Mouse (Mus musculus): Measurements from ENCODE around the gene Wdr20rt.
A peak's percentile ranks its signal among the peaks of the same experiment; 100 is the strongest.
"Not testable (repeated sequence)": the region's sequence is repeated elsewhere in the genome, so short reads cannot be mapped to it uniquely, and the experiment has no call there.

Wdr20rt gene

DNA sequence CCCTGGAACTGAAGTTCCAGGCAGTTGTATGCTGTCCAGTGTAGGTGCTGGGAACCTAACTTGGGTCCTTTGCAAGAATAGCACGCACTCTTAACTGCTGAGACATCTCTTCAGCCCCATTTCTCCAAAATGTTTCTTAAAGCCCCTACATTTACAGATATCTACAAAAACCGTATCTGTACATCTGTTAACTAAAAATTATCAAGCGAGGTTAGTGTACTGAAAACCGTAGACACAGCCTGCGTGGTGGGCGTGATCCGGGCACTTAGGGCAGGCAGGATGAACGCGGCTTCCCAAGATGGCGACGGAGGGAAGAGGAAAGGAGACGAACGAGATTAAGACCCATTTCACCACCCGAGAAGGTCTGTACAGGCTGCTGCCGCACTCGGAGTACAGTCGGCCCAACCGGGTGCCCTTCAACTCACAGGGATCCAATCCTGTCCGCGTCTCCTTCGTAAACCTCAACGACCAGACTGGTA is at the start of gene Wdr20rt:
TSS of gene Wdr20rt (plus strand) at position 51 of the 479 bp plus-strand sequence.
- DNase-seq (ENCODE audit: low read depth, low spot score), result no peak

DNA sequence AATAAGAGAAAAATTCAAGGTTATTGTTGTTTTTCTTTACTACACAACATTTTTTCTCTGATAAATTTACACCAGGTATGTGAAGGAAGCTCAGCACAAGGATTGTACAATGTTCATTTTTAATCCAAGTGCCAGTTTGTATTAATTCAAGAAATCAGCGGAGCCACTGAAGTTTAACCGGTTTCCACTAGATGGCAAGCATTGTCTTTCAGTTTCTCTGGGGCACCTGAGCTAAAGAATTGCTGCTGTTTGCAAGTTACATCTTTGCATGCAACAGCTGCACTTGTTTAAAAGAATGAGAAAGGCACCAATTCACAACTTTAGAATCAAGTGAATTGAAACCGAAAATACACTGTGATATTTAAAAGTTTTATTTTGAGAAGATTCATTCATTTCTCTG is 38.0 kb upstream of the Wdr20rt start:
- peak; percentile 55 for DNase-seq (ENCODE audit: low read depth, low spot score)

DNA sequence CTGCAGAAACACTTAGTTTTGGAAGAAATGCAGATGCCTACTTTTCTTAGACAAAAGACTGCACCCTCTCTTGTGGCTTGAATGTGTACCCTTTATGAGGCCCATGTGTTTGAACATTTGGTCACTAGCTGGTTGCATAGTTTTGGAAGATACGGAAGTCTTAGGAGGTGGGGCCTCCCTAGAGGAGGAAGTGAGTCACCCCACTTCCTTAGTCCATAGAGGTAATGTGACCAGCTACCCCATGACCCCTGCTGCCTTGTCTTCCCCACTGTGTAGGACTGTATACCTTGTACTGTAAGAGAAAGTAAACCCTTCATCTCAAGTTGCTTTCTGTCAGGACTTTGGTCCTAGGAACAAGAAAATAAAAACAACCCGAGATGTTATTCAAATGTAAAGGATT is 36.1 kb upstream of the Wdr20rt start:
- no peak for DNase-seq (ENCODE audit: low read depth, low spot score)

DNA sequence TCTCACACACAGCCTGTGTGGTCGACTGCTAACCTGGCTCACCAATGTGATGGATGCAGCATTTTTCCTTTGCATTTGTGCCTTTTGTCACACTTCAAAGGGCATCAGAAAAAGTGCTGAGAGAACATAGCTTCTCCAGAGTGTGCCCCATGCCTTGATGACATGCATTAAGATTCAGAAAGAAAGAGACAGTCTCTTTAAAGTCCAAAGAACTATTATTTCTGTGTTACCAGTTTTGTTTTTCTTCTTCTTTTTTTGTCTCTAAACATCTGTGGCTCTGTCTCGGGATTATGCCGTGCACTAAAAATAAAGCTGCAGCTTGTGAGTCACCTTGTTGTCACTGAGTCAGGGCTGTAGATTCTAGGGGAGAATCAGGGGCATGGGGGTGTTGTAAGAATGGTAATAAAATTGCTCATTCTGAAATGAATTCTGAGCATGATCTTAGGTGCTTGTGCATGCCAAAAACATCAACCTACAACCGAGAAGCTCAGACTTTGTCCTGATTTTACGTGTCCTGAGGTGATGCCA is 31.2 kb upstream of the Wdr20rt start:
- DNase-seq (ENCODE audit: low read depth, low spot score), result peak; percentile 62

DNA sequence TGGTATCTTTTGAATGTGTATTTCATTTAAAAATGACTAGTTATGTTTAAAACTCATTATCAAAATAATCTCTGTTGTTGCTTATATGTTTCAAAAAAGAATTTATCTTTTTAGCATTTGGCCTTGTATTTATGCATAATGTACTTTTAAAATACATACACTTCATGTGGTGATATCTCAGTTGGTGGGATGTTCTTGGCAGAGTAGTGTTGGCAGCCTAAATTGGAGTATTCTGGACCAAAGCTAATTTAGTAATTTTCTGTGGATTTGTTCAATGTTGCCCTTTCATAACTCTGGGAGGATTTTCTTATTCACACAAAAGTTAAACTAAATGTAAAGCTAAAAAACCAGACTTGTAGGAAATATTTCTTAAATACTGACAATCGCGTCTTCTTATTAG is 23.5 kb upstream of the Wdr20rt start:
- no peak for DNase-seq (ENCODE audit: low read depth, low spot score)

DNA sequence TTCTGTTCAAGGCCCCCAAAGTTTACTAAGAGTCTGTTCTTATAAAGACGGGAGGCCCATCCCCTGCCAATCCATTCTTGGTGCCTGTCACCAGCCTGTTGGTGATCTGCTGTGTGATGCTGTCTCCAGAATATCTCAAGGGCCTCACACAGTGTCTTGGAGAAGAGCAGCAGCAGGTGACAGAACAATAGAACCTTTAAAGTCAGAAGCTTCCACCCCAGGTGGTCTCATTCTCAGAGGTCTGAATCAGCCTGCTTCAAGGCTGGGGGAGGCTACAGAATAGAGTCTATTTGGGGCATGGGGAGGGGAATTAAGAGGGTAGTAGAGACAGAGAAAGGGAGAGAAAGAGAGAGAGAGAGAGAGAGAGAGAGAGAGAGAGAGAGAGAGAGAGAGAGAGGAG is 18.9 kb upstream of the Wdr20rt start:
- no peak for DNase-seq (ENCODE audit: low read depth, low spot score)

DNA sequence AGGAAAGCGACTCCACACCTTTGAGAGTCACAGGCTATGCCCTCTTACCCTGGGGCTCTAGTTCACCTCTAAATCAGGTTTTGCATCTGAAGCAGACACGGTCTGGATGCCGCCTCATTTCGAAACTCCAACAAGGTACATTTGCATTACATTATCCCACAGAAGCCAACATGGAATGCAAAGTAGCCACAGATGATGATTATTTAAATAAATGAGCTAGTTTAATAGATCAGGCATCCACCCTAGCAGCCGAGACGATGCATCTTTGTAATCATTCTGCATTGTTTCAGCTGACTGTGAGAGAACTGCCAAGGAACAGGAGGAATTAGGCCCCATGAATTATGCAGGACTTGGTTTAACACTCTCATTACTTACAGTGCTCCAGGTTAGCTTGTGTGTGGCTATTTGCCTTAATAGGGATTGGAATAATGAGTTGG is 8.9 kb upstream of the Wdr20rt start:
- no peak for DNase-seq (ENCODE audit: low read depth, low spot score)

DNA sequence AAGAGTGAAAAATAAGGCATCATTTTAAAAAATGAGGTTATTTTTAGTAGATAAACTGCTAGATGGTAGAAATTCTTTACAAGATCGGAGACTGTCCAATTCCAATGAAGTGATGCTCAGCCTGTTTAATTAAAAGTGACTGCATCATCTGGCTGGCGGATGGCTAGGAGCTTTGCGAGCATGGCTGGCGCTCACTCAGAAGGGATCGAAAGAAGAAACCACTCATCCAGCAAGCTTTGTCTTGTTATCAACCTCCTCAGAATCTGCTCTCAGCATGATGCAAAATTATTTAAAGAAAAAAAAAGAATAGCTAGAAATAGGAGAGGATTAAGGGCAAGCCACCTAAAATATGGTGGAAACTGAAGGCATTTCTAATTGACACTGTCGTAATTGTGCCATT is 3.3 kb downstream of the Wdr20rt start:
- DNase-seq (ENCODE audit: low read depth, low spot score), result no peak

DNA sequence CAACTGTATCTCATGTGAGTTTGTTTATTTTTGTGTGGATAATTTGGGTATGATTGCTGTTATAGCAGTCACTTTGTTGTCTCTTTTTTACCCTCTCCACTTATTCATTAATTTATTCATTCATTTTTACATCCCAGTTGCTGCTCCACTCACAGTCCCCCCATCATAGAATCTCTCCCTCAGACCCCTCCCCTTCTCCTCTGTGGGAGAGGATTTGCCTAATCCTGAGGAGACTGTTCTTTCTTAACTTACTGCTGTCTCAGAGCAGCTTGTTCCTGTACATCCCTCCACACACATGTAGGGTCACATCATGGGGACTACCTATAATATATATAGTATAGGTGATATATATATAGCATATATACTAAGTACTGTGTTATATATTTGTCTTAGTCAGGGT is 3.7 kb downstream of the Wdr20rt start:
- DNase-seq (ENCODE audit: low read depth, low spot score), result no peak

DNA sequence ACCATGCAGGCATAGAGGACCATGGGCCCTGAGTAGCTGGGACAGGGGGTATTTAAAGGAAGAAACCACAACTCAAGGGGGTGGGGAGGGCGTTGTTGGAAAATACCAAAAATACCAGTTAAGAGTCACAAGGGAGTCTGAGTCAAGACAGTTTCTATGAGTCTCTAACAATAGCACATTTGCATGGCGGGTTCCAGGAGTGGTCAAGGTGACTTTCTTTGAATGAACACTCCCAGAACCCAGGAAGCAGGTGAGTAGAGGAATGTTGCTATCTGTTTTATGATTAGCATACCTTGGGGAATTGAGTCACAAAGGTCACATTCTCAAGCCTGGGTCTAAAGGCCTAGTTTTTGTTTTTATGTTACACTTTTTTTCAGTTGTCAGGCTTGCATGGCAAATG is 7.5 kb downstream of the Wdr20rt start:
- DNase-seq (ENCODE audit: low read depth, low spot score), result not testable (repeated sequence)

DNA sequence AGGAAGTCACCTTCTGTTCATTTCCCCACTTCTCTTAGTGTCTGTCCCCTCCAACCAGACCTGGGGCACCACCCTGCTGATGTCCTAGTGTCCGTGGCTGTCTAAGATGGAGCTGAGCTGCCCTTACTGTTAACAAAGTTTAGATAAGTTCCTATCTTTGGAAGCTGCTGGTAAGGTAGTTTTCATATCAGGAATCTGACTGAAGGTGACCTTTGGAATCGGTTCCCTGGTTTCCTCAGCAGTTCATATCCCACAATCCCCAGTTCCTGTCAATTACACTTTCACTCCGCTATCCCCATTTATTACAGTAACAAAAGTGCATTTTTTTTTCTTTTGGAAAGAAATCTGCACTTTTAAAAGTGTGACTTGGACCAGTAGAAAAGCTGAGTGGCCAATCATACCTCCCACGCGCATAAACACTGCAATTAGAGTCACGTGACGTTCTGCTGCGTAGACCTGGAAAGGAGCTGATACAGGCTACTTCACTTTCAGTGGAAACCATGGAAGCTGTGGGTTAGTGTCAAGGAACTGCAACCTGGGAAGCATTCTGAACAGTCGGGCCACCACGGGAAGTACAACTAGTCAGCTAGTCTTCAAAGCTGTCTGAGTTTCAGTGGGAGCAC is 24.9 kb downstream of the Wdr20rt start:
- no peak for DNase-seq (ENCODE audit: low read depth, low spot score)

DNA sequence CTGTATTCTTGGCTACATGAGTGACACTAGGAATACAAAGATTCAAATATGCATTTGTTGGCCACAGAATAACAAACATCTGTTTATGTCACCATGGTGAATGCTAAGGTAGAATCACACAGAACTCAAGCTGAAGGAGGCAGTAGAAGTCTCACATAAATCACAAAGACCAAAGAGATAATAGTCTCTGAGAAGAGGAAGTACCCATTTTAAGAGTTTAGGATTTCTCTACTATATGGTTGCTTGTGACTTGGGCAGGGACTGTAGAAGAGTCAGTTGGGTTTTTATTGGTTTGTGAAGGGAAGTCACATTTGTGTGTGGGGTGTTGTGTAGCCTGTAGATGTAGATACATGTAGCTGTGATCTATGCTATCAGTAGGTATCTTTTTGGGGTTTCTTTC is 31.6 kb downstream of the Wdr20rt start:
- DNase-seq (ENCODE audit: low read depth, low spot score), result no peak

DNA sequence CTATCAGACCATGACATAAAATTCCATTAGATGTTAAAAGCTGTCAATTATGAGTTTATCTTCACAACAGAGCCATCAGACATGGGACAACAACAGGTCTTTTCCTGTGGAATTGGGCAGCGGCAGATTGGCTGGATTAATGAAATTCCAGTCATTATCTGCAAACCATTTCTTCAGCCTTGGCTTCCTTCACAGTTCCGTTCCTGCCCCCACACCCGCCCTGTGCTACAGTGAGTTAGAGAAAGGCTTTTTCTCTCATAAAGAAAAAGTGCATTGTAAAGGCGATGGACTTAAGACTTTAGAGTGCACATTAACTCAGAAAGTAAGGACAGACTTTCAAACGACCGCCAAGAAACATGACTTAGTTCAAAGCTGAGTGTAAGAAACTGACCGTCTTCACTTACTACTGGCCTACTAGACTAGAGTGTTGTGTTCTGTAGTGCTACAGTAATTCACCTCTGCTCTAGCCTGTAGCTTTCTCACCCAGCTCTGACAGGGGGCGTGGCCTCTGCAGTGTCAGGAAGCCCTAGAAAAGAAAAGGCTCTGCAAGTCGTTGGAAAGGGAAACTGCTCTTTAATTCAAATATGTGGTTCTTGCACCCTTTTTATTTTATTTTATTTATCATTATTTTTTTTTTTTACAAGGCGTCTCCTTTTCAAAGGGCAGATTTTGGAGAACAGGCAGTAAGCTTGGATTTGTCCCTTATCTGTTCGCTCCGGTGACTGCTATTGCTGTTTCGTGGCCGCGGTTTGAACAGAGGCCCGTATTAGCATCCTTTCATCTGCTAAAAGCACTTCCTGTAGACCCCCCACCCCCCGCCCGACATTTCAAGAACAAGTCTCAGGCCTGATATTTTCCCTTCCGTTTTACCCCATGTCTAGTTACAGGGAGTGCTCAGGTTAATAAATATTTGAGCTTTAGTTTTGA is 33.2 kb downstream of the Wdr20rt start:
- DNase-seq (ENCODE audit: low read depth, low spot score), result no peak

DNA sequence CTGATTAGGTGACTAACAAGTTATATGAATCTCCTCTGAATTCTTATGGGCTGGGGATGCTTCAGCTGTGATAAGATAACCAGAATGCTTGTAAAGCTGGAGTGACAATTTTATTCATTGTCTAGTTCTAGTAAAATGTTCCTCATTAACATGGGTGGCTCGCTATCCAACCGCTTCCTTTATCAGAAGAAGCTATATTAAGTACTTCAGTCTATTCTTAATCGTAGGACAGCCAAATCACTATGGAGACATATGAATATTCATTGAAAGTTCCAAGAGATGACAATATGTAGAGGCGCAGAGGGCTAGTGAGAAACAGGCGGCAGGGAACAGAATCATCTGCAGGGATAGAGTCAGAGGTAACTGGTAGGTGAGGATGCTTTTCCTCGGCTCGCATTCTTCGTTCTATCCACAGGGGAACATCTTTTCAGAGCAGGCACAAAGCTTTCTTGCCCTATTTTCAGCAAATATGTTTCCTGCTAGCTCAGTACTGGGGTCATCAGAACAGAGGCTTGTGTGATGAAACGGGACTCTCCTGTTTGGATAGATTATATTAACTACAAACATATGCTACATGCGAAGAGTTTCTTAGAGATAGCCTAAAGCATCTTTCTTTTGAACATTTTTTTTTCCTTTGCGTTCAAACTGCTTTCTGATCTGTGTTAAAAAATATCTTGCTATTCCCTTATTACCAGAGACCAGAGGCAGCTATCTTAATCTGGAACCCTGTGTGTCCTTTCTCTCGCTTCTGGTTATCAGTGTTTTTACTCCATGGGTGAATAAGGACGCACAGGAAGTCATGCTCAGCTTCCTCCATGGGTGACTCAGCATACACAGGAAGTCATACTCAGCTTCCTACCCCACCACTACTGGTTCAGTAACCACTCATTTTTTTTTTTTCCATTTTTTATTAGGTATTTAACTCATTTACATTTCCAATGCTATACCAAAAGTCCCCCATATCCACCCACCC is 34.1 kb downstream of the Wdr20rt start:
- DNase-seq (ENCODE audit: low read depth, low spot score), result no peak

DNA sequence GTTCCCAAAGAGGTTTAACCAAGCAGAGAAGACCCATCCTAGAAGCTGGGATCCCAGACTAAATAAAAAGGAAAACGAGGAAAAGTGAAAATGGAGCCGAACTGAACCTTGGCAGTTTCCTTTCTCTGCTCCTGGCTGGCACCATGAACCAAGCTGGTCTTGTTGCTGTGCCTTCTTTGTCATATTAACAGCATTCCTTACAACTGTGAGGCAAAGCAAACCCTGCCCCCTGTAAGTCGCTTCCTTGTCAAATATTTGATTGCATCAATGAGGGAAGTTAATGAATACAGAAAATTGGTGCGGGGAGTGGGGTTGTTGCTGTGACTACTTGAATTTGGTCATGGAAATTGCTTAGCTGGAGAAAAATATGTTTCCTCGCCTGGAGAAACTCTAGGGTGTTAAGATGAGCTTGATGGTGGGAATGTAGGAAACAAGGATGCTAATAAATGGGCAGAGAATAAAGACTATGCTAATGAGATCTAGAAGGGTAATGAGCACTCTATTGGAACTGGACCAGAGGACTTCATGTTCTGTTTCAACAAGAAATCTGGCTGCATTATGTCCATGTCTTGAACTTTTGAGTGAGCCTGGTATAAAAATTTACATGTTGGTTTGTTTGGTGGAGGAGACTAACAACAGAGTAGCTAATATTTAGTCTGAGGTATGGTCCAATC is 43.1 kb downstream of the Wdr20rt start:
- no peak for DNase-seq (ENCODE audit: low read depth, low spot score)

DNA sequence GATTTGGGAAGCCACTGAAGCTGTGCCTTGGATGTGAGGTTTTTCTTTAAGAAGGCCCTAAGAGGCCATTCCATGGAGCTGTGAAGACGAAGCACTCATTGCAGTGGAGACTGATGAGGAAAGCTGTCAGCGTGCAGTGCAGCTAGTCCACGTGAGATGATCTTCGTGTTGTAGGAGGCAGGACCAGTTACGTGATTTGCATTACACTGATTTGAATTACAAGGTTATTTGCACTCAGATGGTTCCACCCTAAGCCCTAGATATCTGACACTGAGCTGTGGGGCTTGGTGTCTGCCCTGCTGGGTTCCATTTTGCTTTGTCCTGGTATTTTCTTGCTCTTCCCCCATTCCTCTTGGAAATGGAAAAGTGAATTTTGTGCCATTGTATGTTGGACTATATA is 44.1 kb downstream of the Wdr20rt start:
- no peak for DNase-seq (ENCODE audit: low read depth, low spot score)

DNA sequence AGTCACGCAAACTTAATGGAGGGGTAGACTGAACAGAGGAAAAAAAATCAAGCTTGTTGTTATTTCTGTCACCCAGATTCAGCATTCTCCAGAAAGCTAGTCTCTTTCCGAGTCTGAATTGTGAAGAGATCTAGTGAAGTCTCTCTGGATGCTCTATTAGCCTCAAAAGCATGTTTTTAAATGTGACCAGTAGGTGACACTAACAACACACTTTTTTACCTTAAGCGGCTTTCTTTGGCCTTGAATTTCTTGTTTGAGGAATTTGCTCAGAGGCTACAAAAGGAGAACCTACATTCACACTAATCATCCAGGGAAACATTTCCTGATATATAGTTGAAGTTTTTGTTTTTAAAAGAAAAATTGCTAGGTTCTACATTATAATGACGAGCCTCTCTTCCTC is 48.5 kb downstream of the Wdr20rt start:
- DNase-seq (ENCODE audit: low read depth, low spot score), result peak; percentile 29
